Mouse (Mus musculus) hindbrain, postnatal 0 days (tissue): ENCODE results near the gene Auts2. TPM values are rescaled to one million over a fixed set of nuclear protein-coding genes. Genes with fewer than 3 reads are reported as not detected.
A peak's percentile ranks its signal among the peaks of the same experiment; 100 is the strongest.

Source experiments
- ATAC-seq: fragments of 200-750 bp; cut with Nextera tagmentation; 2 replicates; pipeline ENCODE4 v1.8.0; 2017; ENCODE audit warnings: mild to moderate bottlenecking, moderate TSS enrichment, moderate library complexity
- DNase-seq: peaks from one replicate; pipeline ENCODE4 v3.0.0-alpha.2; 2015; ENCODE audit warnings: low spot score
- H3K27ac ChIP-seq: fragments of 300-500 bp; sonication (generic); 2 replicates; pipeline ENCODE4 v1.5.1; 2014; ENCODE audit warnings: mild to moderate bottlenecking
- H3K27me3 ChIP-seq: fragments of 300-500 bp; sonication (generic); 2 replicates; pipeline ENCODE4 v1.6.1; 2014; ENCODE audit warnings: low read length, mixed read lengths; ENCODE audit not compliant: insufficient read depth
- H3K36me3 ChIP-seq: fragments of 300-500 bp; sonication (generic); 2 replicates; pipeline ENCODE4 v1.6.1; 2014; ENCODE audit warnings: low read length, mixed read lengths; ENCODE audit not compliant: insufficient read depth
- H3K4me1 ChIP-seq: fragments of 300-500 bp; sonication (generic); 2 replicates; pipeline ENCODE4 v1.6.1; 2014; ENCODE audit warnings: antibody characterized with exemption, low read length, mixed read lengths; ENCODE audit not compliant: insufficient read depth
- H3K4me2 ChIP-seq: fragments of 300-500 bp; sonication (generic); 2 replicates; pipeline ENCODE4 v1.6.1; 2014; ENCODE audit warnings: low read depth, mild to moderate bottlenecking, low read length, moderate library complexity, mixed read lengths
- H3K4me3 ChIP-seq: fragments of 300-500 bp; sonication (generic); 2 replicates; pipeline ENCODE4 v1.5.1; 2014; ENCODE audit warnings: low read length
- H3K9ac ChIP-seq: fragments of 300-500 bp; sonication (generic); replicated peaks from 2 replicates; pipeline ENCODE4 v1.6.1; 2014; ENCODE audit warnings: mild to moderate bottlenecking, low read length, moderate library complexity, mixed read lengths
- H3K9me3 ChIP-seq: fragments of 300-500 bp; sonication (generic); 2 replicates; pipeline ENCODE4 v1.6.1; 2016; ENCODE audit warnings: low read length, mixed read lengths
- CTCF ChIP-seq: IDR thresholded peaks from 2 replicates; pipeline ENCODE4 v1.5.1; 2016; ENCODE audit warnings: antibody characterized with exemption, control low read depth, low read depth
- WGBS: fragments of 180-500 bp; shearing (Covaris S2); extraction: QIAGEN DNeasy Blood & Tissue Kit; methylation state at CpG from one replicate; pipeline ENCODE4 v1.1.7; 2014; 5-methylcytosine and 5-hydroxymethylcytosine counted together
- polyA plus RNA-seq: library from polyadenylated mRNA; unstranded; fragments of >200 nt; fragmentation: Nextera tagmentation; extraction: Ambion mirVana; gene quantifications from 2 replicates; pipeline ENCODE4 v1.2.1, GENCODE M21; 2015
- total RNA-seq: library from RNA; depleted of rRNA; stranded (reverse); fragments of >200 nt; gene quantifications from 2 replicates; pipeline ENCODE4 v1.2.3, GENCODE M21; 2014

Auts2 gene
- total and polyA plus RNA-seq, 2 experiments from 2014 or later = 39.3 to 54.9 TPM

DNA sequence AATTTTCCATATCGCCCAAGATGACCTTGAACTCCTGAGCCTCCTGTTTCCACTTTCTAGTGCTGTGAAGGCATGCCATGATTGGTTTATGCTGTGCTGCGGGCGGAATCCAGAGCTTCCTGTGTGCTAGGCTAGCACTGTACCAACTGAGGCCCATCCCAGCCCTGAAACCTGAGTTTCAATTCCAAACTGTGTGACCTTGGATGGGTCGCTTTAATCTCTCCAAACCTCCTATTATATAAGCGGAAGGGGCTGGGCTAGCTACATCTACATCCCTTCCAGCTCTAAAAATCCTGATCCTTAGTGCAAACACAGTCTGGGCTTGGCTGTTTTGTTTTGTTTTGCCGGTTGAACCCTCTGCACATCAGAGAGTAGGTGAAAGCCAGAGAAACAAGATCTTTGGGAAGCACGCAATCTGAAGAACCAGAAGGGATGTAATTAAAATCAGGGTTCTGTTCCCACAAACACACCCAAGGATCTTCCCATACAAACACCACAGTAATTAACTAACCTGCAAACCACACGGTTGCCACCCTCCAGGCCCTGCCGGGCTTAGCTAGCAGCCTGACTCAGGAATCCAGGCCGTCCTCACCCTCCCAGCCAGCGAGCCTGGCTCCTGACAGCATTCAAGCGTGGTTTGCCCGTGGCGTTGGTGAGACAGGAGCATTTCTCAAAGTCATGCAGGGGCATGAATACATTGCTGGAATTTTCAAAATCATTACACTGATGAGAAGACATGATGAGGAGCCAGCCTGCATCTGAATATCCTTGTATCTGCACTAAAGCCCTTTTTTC is 985.4 kb downstream of the Auts2 start:
- DNase-seq = peak; percentile 39
- Histone ChIP-seq H3K4me3 (no peak overlapping the region), H3K4me1 (no peaks in the 10 kb centered on the region), H3K27ac (no peak overlapping the region), H3K27me3 (no peaks in the 10 kb centered on the region), H3K36me3 (no peaks in the 10 kb centered on the region), H3K4me2 (no peak overlapping the region), H3K9me3 (no peaks in the 10 kb centered on the region), H3K9ac (no peak overlapping the region)
- ATAC-seq = no peak
- WGBS = 60% methylated on average over 14 of the region's 14 CpGs
- no peak for TF ChIP-seq CTCF

DNA sequence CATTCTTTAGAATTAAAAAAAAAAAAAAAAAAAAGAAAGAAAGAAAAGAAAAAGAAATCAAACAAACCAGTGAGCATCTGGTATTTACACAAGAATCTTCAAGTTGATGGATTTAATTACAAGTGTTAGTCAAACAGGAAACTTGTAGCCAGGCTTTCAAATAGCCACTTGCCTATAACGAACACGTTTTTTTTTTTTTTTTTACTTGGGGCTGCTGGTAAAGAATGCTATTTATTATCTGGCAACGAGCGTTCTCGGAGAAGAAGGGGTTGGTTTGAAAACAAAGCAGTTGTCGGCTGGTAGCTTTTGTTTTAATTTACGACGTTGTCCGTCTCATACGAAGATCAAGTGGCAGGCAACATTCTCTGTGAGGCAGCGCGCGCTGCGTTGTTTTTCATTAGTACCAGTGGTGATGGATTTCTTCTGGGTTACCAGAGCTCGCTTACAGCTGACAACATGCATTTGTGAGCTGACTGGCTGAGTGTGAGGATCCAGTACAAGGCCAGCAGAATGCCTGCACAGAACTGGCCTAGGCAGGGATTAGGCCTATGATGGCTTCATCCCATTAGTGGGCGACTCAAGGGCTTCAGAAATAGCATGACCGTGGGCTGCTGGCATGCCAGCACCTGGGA is 994.1 kb downstream of the Auts2 start:
- H3K4me3 ChIP-seq = no peak overlapping the region
- DNase-seq = peak; percentile 38
- no peaks in the 10 kb centered on the region for H3K4me1 ChIP-seq
- no peaks in the 10 kb centered on the region for H3K36me3 ChIP-seq
- H3K27me3 ChIP-seq = no peaks in the 10 kb centered on the region
- 0 out of 2 replicates have a peak, but pooled peaks have one; percentile 18 for ATAC-seq
- 0 out of 2 replicates have a peak overlapping the region, but pooled peaks have one; percentile 32 for H3K27ac ChIP-seq
- H3K4me2 ChIP-seq = no peak overlapping the region
- H3K9me3 ChIP-seq = no peaks in the 10 kb centered on the region
- 30% methylated on average over 17 of the region's 17 CpGs for WGBS
- H3K9ac ChIP-seq = no peak overlapping the region
- TF ChIP-seq CTCF = no peak

DNA sequence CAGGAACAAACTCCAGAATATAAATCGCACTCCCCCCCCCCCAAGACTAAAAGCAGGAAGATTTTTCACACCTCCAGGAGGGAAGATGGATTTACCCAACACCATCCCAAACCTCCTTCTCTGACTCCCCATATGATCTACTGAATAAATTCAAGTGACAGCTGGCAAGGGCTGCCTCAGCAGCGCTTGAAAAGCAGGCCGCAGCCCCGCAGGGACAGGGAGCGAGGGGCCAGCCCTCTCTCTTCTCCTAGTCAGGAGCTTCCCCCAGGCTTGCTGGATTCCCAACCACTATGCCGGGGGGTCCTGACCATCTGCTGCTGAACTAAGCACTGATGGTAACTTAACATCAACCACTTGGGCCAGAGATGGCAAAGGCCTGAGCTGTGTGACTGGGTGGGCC is 995.2 kb downstream of the Auts2 start:
- H3K36me3 ChIP-seq = no peaks in the 10 kb centered on the region
- H3K4me1 ChIP-seq = no peaks in the 10 kb centered on the region
- peak; percentile 59 for DNase-seq
- no peak overlapping the region for H3K4me3 ChIP-seq
- H3K27me3 ChIP-seq = no peaks in the 10 kb centered on the region
- no peak for TF ChIP-seq CTCF
- WGBS = 40% methylated on average over 6 of the region's 6 CpGs
- no peaks in the 10 kb centered on the region for H3K9me3 ChIP-seq
- H3K4me2 ChIP-seq = no peak overlapping the region
- no peak overlapping the region for H3K9ac ChIP-seq
- H3K27ac ChIP-seq = no peak overlapping the region
- no peak for ATAC-seq

DNA sequence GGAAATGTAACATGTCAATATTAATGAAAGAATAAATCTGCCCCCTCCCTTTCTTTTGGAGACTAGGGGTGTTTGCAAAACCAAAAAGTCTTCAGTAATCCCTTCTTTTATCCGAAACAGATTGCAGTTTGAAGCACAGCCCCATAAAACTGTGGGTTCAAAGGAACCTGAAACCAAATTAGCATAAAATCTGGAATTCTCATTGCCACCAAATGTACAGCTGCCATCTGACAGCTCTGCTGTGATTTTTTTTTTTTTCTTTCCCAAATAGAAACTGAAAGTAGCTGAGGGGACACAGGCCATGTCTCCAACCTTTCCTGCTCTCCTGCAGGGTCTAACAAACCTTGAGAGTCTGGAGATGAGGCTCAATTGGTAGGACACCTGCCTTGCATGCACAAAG is 996.7 kb downstream of the Auts2 start:
- Histone ChIP-seq H3K27me3 (no peaks in the 10 kb centered on the region), H3K9me3 (no peaks in the 10 kb centered on the region), H3K4me1 (no peaks in the 10 kb centered on the region), H3K9ac (no peak overlapping the region), H3K36me3 (no peaks in the 10 kb centered on the region), H3K4me3 (no peak overlapping the region), H3K4me2 (no peak overlapping the region), H3K27ac (no peak overlapping the region)
- 66% methylated on average over 1 of the region's 1 CpGs for WGBS
- TF ChIP-seq CTCF = no peak
- no peak for DNase-seq
- no peak for ATAC-seq

DNA sequence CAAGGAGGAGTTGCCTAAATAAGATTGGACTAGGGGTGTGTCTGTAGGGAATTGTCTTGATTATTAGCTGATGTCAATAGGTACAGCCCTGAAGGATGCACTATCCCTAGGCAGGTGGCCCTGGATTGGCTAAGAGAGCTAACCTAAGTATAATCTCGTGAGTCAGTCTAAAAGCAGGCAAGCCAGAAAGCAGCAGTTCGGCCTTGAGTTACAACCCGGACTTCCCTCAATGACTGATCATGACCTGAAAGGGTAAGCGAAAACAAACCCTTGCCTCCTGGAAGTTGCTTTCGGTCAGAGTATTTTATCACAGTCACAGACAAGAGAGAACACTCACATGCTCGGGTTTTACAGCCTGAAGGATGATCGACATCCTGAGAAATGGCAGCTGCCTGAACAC is 998.8 kb downstream of the Auts2 start:
- DNase-seq = no peak
- no peak for TF ChIP-seq CTCF
- Histone ChIP-seq H3K27me3 (no peaks in the 10 kb centered on the region), H3K9me3 (no peaks in the 10 kb centered on the region), H3K9ac (no peak overlapping the region), H3K4me1 (no peaks in the 10 kb centered on the region), H3K4me2 (no peak overlapping the region), H3K4me3 (no peak overlapping the region), H3K27ac (no peak overlapping the region), H3K36me3 (no peaks in the 10 kb centered on the region)
- 93% methylated on average over 7 of the region's 7 CpGs for WGBS
- no peak for ATAC-seq

DNA sequence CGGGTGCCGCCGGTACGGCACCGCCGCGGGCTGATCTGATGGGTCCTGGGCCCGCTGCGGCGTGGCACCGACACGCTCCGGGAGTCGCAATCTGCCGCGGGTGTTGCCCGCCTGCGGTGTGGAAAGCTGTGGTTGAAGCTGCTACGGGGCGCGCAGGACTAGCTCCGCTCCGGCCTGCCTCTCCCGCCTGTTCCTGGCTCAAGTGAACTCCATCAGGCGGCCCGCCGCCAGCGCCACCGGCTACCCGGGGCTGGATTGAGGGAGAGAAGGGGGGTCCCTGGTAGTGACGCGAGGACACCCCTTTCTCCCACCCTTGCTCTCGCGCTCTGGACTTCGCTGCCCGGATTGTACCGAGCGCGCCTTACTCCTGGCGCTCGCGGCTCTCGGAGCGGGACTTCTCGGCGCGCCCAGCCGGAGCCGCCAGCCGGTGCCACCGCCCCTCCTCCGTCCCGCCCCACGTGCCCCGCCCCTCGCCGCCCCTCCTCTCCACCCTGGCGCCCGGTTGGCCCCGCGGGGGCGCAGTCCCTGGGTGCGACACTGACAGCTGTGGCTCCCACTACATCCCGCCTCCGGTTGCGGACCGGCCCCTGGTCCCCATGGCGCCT is 1004.7 kb downstream of the Auts2 start:
- H3K4me2 ChIP-seq = peak overlapping the region; percentile 88
- no peaks in the 10 kb centered on the region for H3K4me1 ChIP-seq
- no peaks in the 10 kb centered on the region for H3K36me3 ChIP-seq
- ATAC-seq (peak; percentile 82), DNase-seq (peak; percentile 77)
- H3K9me3 ChIP-seq = no peaks in the 10 kb centered on the region
- H3K4me3 ChIP-seq = peak overlapping the region; percentile 87
- under 1% methylated on average over 44 of the region's 68 CpGs for WGBS
- peak overlapping the region; percentile 92 for H3K27ac ChIP-seq
- H3K27me3 ChIP-seq = no peaks in the 10 kb centered on the region
- H3K9ac ChIP-seq = peak overlapping the region; percentile 85
- peak; percentile 35; the same call in 1 of the 2 replicates for TF ChIP-seq CTCF
